Mouse (Mus musculus): ENCODE data around the gene Zbtb1.
A peak's percentile ranks its signal among the peaks of the same experiment; 100 is the strongest.

Zbtb1 gene

DNA sequence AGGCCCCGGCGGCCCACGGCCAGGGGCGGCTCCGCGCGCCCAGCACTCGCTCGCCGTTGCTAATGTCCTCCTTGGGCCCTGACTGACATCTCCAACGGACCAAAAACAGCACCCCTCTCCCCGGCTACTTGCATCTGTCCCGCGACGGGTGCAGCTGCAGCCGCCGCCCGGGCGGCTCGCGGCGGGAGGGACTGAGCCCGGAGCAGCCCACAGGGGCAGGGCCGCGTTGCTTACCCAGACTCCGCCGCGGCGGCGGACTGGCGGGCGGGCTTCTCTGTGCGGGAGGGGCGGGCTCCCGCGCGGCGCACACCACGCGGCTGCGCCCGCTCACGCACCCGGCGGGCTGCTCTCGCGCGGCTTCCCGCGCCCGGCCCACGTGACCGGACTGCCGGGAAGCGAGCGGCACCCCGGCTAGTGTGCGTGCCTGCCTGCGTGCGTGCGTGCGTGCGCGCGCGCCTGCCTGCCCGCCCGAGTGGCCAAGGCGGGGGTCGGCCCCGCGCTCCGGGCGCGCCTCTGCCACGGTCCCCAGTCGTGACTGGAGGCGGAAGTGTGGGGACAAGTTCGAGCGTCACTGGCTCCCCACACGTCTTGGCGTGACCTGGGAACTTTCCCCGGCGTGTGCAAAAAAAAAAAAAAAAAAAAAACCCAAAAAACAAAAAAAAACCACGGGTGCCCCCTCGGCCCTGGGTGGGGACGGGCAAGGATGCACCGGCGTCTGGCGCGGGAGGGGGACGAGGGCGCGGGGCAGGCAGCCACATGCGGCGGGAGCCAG lies 674 bp upstream of the Zbtb1 start, which contains the start of gene Zbtb25:
Zbtb25 (minus strand) TSS at position 397 of the 772 bp plus-strand sequence.
- peak; percentile 87 for DNase-seq (ENCODE audit: low read depth, low spot score)

DNA sequence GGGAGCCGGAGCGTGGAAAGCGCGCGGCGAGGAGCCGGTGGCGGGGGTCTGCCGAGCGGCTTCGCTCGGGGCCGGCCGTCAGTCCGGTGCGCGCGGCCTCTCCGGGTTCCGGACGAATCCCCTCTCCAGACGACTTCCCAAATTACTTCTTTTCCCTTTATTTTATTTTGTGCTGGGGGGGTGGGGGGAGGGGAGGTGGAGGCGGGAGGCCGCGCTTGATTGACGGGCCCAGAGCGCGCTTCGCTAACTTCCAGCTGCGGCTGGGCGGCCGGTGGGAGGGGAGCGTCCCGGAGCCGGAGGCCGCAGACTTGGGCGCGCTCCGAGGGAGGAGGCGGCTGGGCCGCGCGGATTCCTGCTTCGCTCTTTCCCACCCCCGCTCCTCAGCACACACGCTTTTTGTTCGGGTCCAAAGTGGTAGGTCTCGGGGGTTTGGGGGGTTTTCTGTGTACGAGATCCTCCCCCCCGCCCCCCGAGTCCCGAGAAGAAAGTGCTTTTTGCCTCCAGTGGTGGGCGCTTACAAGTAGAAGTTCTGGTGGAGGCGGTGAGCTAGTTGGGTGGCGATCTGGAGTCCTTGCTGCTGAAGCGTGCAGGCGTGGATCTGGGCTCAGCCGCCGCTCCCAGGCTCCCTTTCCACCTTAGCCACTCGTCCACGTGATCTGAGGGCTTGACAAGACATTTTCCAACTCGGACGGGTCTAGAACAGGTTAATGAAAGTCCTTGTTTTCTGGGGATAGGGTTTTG lies 935 bp downstream of the Zbtb1 start:
- peak; percentile 85 for DNase-seq (ENCODE audit: low read depth, low spot score)

DNA sequence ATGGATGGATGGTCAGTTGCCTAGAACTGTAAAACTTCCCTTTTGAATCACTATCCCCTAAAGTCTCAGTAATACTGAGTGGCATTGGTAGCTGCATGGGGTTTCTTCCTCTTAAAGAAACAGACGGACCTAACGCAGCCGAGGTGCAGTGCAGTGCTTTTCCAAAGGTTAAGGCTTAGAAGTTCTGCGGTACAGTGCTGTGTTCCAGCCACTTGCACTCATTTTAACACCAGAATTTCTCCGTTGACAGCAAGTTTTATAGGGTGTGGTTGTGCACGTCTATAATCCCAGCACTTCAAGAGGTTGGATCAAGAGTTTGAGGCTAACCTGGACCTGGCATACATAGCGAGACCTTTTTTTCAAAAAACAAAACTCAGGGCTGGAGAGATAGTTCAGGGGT lies 2.0 kb downstream of the Zbtb1 start:
- no peak for DNase-seq (ENCODE audit: low read depth, low spot score)

GRCm38 (mm10) chr12:76372881-76373818 lies 3.1 kb downstream of the Zbtb1 start:
- DNase-seq (ENCODE audit: low read depth, low spot score): peak; percentile 83

DNA sequence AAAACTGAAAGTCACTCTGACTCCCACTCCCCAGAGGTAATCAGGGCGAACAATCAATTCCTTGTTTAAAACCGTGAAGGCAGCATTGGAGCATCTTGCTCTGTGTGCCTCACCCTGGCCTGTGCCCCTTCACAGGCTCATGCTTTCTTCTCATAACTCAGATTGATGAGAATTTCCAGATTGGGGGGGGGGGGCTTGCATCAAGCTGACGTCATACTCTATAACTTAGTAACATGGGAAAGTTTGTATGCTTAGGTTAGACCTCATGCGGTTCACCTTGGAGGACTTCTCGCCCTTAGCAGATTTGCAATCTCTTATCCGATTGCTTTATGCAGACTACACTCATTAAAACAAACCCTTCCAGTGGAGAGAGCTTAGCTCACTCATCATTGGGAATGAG lies 3.9 kb downstream of the Zbtb1 start:
- no peak for DNase-seq (ENCODE audit: low read depth, low spot score)

DNA sequence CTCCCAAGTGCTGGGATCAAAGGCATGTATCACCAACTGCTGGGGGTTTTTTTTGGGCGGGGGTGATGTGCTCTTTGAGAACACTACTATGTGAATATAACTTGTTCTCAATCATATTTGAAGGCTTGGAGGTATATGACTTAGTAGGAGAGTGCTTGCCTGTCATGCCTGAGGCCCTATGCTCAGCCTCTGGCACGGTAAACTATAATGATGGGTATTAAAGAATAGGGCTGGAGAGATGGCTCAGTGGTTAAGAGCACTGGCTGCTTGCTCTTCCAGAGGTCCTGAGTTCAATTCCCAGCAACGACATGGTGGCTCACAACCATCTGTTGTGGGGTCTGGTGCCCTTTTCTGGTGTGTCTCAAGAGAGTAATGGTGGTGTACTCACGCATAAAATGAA lies 4.8 kb downstream of the Zbtb1 start:
- no peak for DNase-seq (ENCODE audit: low read depth, low spot score)

- DNase-seq (ENCODE audit: low read depth, low spot score): no peak
Observed at GRCm38 (mm10) chr12:76375506-76375905, 5.4 kb downstream of the Zbtb1 start.

GRCm38 (mm10) chr12:76376649-76377048 lies 6.6 kb downstream of the Zbtb1 start:
- DNase-seq (ENCODE audit: low read depth, low spot score): peak; percentile 85

DNA sequence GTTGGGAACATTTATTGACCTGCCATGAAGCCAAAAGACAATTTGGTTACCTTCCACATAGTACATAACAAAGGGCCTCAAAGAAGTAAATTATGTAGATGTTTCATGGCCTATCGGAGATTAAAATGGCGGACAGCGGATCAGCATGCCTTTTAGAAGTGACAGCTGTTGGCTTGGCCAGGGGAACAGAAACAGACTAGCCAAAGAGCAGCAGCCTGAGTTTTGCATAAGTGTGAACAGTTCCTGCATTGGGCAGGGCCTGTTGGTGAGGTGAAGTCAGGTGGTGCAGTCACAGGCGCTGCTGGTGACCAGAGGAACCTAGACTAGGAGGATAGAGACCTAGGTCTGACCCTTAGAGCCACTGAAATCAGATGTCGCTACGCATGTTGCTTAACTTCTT lies 7.0 kb downstream of the Zbtb1 start:
- peak; percentile 63 for DNase-seq (ENCODE audit: low read depth, low spot score)

GRCm38 (mm10) chr12:76377726-76378125 lies 7.7 kb downstream of the Zbtb1 start:
- peak; percentile 63 for DNase-seq (ENCODE audit: low read depth, low spot score)

DNA sequence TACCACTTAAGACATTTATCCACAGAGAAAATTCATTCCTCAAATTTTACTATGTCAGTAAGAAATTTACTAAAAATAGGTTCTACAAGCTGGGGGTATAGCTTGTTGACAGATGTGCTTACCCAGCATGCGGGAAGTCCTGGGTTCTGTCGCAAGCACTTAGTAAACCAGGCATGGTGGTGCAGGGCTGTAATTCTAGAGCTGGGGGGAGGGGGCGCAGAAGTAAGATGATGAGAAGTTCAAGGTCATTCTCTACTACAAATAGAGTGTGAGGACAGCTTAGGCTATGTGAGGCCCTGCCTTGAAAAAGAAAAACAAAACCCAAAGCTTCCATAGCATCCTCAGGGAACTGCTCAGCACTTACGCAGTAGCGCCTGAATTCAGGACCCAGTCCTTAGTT lies 8.5 kb downstream of the Zbtb1 start:
- peak; percentile 33 for DNase-seq (ENCODE audit: low read depth, low spot score)

DNA sequence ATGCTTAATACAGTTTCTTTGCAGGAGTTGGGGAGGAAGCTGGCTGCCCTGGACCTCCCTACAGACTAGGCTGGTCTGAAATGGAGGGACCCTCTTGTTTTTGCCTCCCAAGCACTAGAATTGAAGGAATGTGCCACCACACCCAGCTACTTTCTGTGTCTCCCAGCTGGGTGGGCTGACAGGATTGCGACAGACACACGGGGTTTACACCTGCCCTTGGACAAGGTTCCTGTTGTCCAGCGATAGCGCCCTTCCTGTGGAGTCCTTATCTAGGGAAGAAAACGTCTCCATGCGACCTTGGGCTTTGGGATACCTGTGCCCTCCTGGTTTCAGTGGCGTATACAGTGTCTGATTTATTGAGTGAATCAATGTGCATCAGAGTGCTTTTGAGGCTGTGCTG lies 10.1 kb downstream of the Zbtb1 start:
- no peak for DNase-seq (ENCODE audit: low read depth, low spot score)

DNA sequence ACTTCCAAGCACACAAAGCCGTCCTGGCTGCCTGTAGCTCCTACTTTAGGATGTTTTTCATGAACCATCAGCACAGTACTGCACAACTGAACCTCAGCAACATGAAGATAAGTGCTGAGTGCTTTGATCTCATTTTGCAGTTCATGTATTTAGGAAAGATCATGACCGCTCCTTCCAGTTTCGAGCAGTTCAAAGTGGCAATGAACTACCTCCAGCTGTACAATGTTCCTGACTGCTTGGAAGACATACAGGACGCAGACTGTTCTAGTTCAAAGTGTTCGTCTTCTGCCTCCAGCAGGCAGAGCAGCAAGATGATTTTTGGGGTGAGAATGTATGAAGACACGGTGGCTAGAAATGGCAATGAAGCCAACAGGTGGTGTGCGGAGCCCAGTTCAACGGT lies 15.3 kb downstream of the Zbtb1 start:
- no peak for DNase-seq (ENCODE audit: low read depth, low spot score)

- DNase-seq (ENCODE audit: low read depth, low spot score): no peak
Observed at GRCm38 (mm10) chr12:76388794-76389193, 18.7 kb downstream of the Zbtb1 start.

- no peak for DNase-seq (ENCODE audit: low read depth, low spot score)
Observed at GRCm38 (mm10) chr12:76391595-76392271, 21.7 kb downstream of the Zbtb1 start.

- DNase-seq (ENCODE audit: low read depth, low spot score): no peak
Observed at GRCm38 (mm10) chr12:76392979-76393378, 22.9 kb downstream of the Zbtb1 start.

DNA sequence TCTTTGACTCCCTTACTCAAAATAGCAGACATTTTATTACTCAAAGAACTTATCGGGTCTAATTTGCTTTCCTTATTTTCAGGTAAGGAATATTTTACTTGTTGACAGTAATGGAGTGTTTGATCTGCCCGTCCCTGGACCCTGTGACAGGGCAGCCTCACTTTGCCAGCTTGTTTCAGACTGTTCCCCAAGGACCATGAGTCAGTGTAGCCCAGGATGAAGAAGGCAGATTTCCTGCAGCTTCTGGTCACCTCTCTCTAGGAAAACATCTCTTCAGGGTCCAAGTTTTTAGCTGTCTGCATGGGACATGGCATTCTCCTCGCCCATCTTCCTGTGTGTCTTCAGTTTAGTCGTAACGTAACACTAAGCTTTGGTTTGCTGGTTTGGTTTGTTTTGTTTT lies 27.2 kb downstream of the Zbtb1 start:
- DNase-seq (ENCODE audit: low read depth, low spot score): no peak

GRCm38 (mm10) chr12:76401674-76402073 lies 31.6 kb downstream of the Zbtb1 start:
- peak; percentile 73 for DNase-seq (ENCODE audit: low read depth, low spot score)

DNA sequence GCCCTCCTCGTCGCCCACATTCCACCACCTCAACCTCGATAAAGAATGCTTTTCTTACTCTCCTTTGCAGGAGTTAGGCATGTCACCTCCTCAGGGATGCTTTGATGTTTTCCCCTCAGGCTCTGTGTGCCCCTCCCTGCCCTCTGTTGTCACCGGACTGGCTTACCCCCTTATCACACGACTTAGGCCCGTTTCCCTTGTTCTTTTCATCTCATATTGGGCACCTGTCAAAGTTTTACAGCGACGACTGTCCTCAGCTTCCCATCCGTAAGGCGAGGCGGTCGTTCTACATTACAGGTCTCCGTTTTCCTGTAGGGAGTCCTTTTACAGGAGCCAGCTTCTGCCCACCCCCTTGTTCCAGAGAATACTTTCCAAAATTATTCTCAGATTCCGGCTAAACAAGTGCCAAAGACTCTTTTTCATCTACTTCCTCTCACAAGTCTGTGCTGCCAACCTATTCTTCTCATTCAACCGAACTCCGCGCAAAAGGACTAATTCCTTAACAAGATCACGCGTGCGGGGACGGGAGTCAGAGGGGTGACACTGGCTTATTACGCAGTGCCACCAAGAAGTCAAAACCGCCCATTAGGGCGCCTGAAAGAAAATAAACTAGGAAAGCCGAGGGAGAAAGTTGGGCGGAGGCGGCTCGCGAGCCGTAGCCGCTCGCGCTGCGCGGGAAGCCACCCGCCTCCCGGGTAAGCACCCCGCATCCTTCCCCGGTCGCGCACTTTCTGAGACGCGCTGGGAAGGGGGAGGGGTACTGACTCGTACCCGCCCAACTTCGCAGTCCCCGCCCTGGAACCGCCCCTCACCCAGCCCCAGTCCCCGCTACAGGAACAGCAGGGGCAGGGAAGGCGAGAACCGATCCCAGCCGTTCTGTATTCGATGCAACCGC lies 33.2 kb downstream of the Zbtb1 start:
- peak; percentile 89 for DNase-seq (ENCODE audit: low read depth, low spot score)

DNA sequence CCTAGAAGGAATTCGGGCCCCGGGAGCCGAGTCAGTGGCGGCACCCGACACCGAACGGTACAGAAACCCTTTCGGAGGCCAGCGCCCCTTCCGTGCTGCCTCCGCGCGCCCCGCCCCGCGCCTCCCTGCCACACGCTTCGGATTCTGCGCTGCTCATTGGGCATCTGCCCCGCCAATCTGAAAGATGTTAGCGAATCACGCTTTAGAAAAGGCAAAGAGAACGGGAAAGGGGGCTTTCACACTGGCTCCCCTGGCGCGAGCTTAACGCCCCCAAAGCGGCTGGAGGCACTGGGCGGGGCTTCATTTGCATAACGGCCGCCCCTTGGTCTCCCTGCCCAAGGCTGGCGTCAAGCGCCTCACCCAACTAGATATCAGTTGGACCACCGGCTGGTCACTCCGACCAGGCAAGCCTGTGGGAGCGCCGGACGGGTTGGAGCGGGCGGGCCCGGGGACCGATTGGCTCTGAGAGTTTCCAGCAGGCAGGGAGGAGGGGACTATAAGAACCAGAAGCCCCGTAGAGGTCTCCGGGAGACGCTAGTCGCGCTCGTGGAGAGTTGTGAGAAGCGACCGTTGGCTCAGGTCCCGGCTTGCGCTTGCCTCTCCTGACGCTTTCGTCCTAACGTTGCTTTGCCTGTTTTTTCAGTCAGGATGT lies 33.9 kb downstream of the Zbtb1 start, which contains the start of gene Hspa2:
Hspa2 (plus strand) TSS at position 291 of the 652 bp plus-strand sequence.
- peak; percentile 100 for DNase-seq (ENCODE audit: low read depth, low spot score)
